Mouse (Mus musculus) gastrocnemius, postnatal 4 days (tissue): ENCODE measurements around the gene Gm10563. TPM values are rescaled to one million over a fixed set of nuclear protein-coding genes. Genes with fewer than 3 reads are reported as not detected.
"Not testable (repeated sequence)": the region's sequence is repeated elsewhere in the genome, so short reads cannot be mapped to it uniquely, and the experiment has no call there.

ENCODE experiments used
- DNase-seq, 2 experiments: peaks; one replicate each; pipeline ENCODE4 v3.0.0; 2021 to 2022; ENCODE audit warnings: low spot score in 2 of 2, mixed read lengths in 2 of 2
- total RNA-seq, 2 experiments: library from RNA; stranded (reverse); gene quantifications; 2 replicates each; pipeline ENCODE4 v1.2.3; 2021

Gene Gm10563
- total RNA-seq, 2 experiments from 2014 or later: not detected

DNA sequence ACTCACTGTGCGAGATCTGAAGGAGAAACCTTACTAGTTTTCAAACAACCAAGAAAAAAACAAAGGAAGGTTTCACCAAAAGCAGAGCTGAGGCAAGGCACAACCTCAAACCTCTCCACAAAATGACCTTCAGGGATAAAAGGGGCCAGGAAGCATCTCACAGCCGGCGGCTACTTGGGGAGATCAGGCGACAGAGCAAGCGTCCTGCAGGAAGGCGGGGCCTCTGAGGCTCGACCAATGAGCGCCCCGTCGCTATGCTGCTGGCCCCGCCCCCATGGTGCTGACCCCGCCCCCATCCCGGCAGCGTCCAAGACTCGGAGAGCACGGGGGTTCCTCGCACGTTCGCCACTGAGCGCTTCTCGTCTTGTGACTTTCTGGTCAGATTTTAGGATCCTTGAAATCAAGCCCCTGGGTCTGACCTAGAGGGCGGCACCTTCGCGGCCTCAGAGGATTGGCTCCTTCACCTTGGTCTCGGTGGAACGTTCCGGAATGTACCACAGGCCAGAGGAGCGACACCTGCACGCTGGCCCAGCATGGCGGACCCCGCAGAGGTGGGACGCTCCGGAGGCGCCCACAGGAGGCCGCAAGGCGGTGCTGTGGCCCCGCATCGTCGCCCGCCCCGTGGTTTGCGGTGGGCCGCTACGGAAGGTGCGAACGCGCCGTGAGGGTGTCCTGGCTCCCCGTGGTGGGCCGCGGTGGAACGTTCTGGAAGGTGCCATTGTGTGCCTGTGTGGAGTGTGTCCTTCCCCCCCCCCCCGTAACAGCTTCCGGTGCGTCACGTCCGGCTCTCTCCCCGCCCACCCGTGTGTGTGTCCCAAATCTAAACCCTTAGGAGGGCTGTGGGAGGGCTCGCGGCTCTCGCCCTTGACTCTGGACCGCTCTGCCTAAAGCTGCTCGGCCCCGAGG, 43.9 kb downstream of the Gm10563 start, which contains the start of gene Slc35e2:
Gene Slc35e2 (plus strand): TSS at position 326 of the 906 bp plus-strand sequence.
- DNase-seq: peak; percentile 93 to 95

DNA sequence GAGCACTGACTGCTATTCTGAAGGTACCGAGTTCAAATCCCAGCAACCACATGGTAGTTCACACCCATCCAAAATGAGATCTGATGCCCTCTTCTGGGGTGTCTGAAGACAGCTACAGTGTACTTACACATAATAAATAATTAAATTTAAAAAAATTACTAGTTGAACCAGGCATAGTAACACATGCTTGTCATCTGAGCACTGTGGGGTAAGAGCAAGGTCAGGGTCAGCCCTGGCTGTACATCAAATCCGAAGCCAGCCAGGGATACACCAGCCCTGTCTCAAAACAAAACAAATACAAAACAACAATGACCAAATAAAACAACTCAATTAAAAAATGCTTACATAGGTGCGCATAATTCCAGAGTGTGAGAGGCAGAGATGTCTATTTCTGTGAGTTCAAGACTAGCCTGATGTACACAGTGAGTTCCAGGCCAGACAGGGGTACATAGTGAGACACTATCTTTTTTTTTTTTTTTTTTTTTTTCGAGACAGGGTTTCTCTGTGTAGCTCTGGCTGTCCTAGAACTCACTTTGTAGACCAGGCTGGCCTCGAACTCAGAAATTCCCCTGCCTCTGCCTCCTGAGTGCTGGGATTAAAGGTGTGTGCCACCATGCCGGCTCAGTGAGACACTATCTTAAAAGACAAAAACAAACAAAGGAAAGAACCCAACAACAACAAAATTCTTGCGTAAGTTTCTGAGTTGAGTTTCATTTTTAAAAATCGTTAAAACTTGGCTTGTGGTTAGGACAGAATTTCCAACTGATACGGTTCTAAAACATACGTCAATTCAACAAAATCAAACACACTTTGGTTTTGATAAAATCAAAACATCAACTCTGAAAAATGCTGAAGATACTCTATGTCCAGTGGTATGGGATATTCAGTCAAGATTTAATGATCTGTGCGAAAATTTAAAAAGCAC, 45.0 kb downstream of the Gm10563 start:
- DNase-seq: no peak

DNA sequence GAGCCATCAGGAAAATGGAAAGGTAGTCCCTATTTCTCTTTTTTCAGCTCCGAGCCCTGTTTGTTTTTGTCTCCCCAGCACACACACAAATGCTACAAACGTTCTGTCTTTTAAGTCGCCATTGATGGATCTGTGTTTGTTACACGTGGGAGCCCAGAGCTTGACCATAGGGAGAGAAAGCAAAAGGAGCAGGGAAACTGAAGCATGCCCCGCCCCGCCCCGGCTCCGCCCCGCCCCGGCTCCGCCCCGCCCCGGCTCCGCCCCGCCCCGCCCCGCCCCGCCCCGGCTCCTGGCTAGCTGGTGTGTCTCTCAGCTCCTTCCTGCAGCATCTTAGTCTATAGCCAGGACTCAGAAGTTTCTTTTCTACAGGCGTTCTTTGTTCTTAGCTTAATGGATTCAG, 46.7 kb downstream of the Gm10563 start:
- DNase-seq: no peak

DNA sequence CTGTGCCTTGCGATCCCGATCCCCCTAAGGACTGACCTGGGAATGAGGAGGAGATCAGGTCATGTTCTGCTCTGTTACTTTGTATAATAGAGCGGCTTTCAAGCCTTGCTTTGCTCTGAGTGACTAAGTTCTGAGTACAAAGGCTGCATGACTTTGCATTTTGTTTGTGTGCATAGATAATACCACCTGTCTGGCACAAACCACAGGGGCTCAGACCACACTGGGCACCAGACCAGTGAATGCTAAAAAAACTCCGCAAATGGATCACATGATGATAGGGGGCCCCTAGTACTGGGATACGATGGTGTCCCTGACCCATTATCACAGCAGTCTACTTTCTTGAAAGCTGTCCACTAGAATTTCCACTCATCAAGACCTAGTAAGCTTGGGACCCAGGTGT, 48.6 kb downstream of the Gm10563 start:
- no peak for DNase-seq

DNA sequence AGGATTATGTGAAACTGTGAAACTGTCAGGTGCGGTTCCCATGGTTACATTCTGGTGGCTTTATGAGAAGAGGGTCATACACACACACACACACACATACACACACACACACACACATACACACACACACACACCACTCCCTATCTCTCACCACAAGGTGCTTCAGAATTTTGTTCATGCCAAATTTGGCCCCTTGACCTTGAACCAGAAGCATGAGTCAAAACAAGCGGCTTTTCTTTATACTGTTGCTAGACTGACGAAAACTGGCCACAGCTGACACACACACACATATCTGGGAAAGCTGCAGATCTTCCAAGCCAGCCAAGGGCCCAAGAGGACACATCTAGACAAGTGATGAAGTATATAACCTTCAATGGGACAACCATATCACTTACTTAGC, 49.4 kb downstream of the Gm10563 start:
- DNase-seq: no peak

DNA sequence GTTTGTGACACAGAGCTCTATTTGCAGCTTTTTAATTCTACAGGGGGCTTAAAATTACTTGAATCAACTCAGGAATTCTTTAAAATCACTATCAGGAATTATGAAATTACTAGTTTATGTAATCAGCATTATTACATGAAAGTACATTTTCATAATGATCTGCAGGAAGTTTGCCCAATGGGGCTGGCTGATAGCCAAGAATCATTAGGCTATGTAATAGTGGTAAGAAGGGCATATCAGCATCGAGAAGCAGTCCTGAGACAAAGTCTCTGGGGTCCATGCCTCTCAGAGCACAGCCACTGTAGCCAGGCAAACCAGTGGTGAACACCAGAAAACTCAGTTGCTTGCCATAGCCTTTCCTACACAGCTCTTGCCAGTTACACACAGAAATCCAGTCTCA, 51.4 kb downstream of the Gm10563 start:
- DNase-seq: no peak

DNA sequence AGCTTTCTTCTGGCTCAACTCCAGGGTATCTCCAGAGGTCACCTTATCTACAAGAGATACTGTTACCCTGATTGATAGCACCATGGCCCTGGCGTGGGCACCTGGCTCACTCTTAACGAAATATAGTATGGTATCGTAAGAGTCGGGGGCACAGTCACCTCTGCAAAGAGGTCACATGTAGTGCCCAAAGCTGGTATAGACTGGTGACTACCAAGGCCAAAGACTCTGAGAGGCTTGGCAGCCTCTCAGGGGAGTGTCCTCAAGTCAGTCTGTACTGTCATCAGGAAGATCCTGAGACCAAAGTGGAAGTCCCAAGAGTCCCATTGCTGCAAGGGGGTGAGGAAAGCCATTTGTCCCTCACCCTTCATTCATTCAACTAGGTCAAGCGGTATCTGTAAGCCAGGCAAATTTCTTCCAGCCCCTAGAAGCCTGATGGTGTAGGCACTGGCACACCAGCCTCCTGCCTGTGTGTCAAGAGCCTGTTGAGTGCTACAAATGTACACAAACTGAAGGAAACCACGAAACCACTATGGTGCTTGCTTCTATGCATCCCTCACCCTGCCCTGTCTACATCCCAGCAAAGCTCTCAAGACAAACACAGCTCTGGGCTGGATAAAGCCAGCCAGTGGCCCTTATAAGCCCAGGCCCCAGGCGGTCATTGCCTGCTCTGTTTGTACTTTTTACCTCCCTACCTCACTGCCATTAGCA, 54.0 kb downstream of the Gm10563 start:
- DNase-seq: no peak

DNA sequence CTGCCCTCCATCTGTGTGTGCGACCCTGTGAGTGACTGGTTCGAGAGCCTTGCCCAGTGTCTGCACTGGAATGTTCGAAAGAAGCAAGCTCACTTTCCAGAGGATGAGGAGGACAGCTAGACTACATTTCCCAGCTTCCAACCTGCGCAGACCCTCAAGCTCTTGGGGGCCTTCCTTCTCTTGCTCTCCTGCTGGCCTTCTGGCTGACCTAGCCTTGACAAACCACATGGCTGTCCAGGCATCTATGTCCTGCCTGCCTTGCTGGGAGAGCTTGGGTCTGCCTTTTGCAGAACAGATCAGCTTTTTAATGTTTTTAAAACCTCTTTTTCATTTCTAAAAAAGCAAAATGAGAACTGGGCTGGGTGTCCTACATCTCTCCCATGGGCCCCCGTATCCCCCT, 55.9 kb downstream of the Gm10563 start:
- DNase-seq: no peak

DNA sequence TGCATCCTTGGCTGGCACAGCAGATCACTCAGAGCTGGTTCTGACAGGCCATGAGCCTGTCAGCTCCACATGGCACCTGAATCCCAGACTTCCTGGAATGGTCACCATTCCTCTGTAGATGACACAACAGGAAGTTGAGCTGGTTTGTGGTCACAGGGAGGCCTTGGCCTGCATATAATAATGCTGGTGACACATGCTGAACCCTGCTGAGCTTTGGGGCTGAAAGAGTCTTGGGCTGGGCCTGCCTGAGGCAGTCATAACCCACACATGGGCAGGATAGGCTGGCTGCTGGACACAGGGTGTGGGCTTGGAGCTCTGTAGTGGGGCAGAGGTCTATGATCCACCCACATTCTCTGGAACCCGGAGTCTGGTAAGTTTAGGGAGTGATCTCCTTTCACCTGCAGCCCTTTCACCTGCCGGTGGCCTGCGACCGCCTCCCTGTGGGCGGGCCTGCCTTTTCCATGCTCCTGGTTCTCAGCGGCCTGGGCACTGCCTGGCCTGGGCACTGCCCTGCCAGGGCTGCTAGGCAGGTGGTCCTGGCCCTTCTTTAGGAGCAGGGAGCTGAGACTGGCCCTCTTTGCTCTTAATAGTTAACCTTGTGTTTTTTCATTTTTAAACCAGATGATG, 62.8 kb downstream of the Gm10563 start:
- no peak for DNase-seq

DNA sequence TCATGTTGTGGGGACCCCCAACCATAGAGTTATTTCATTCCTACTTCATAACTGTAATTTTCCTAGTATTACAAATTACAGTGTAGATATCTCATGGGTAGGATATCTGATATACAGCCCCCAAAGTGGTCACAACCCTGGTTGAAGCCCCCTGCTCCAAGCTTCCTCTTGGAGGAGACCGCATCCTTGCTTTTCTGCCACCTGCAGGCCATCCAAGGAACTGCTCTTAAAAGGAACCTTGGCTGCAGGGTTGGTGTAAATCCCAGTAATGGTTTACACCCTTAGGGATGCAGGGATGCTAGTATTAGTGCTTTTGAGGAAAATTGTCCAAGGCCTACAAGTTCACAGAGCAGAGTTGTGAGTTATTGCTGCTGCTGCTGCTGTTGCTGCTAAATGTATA, 64.8 kb downstream of the Gm10563 start:
- peak in 1 of 2 experiments; percentile 42 for DNase-seq

DNA sequence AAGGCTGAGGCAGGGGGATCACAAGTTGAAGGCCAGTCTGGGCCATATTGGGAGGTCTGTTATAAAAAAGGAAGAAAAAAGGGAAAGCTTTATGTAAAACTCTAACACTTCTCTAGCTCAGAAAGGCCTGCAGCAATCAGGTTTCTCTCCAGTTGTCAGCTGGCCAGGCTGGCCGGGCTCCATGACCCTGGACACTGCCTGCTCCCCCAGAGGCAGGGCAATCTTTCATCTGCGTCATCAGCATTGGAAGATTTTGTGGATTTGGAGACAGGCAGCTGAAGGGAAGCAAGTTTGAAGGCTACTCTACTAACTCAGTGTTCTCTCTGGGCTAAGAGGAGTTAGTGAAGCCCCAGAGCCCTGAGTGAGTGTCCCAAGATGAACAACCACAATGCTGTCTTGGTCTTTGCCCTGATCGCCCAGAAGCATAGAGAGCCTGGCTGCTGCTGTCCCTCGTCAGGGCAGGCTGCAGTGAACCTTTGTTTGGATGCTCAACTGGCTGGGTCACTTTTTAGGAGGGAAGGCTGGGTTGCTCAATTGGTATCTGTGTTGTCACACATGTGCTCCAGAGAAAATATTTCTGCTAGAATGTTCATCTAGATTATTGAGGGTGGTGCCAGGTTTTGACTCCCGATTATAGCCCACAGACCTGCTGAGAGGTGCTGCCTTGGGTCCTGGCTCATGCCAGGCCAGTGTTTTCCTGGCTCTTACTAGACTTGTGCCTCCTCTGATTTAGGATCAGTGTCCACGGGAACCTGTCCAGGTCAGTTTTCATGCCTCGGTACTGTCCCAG, 66.7 kb downstream of the Gm10563 start:
- DNase-seq: peak in 1 of 2 experiments; percentile 32

DNA sequence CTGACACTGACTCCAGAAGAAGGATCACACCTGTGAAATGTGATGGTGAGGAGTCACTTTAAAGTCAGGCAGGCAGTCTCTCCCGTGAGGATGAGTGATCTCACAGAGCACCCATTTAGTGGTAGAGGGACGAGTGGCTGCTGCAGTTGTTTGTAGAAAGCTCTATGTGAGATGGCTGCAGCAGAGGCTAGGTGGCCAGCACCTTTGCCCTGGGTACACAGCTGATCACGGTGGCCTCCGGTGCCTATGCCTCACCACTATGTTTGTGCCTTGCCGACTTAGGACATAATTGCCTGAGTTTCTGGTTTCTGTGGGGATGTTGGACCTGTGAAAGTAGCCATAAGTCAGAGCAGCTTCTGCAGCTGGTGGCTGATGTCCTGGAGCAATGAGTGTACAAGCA, 67.5 kb downstream of the Gm10563 start:
- DNase-seq: no peak

DNA sequence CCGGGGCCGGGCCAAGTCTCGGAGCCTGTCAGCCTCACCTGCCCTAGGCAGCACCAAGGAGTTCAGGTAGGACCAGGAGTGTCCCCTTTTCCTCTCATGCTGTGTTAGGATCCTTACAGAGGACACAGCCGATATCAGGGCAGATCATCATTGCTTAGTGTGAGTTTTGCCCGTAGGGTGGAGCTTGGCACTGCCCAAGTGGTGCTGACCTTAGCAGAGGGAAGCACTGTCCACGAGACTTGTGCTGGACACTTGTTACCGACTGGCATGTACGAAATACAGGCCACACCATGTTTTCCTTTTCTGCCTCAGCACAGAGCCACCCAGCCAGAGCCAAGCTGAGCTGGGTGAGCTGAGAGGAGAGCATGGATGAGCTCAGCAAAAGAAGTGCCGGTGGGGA, 68.1 kb downstream of the Gm10563 start:
- no peak for DNase-seq

DNA sequence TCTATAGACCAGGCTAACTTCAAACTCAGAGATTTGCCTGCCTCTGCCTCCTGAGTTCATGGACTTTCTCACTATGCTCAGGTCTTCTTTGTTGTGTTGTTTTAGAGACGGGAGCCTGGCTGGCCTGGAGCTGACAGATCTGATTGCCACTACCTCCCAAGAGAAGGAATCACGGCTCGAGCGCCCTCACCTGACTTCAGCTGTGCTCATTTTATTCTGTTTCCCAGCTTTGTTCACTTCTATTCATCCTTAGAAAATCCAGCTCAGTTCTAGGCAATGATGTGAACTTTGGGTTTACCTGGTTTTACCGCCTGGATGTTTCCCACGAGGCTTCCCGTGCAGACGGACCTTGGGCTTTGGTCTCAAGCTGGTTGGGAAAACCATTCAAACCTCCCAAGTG, 69.7 kb downstream of the Gm10563 start:
- no peak for DNase-seq

DNA sequence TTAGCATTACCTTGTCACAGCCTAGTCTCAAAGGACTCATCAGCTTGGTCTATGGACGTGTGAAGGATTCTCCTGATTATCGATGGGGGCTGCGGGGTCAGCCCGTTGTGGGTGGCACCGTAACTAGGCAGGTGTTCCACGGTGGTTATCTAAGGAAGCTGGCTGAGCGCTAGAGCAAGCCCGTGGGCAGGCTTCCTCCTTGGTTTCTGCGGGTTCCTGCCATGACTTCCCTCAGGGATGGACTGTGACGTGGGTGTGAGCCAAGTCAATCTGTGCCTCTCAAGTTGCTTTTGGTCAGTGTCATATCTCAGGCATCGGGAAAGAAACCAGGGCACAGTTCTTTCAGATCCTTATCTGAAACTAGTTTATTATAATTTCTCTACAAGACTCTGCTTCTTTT, 70.3 kb downstream of the Gm10563 start:
- DNase-seq: no peak

DNA sequence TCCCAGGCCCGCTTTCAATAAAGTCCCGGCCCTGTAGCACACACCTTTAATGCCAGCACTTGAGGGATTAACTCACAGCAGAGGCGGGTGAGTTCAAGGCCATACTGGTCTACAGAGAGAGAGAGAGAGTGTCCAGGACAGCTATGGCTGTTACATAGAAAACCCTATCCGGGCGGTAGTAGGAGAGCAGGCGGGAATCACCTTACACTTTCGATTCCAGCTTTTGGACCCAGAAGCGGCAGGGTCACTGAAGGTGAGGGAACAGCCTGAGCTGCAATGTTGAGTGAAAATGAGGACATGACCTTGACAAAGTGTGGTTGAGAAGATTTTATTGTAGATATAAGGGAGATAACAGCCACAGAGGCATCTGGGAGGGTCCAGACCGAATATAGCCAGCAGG, 71.3 kb downstream of the Gm10563 start:
- no peak for DNase-seq

DNA sequence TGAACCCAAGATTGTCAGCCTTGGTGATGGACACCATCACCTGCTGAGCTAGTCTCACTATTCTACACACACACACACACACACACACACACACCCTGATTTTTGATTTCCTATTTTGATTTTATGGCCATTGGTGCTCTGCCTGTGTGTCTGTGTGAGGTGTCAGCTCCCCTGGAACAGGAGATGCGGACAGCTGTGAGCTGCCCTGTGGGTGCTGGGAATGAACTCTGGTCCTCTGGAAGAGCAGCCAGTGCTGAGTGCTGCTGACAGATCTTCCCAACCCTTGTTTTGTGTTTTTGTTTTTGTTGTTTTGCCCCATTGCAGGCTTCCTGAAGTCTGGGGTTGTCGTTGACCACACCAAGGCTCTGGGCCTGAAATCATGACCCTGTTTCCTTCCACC, 72.1 kb downstream of the Gm10563 start:
- no peak for DNase-seq

DNA sequence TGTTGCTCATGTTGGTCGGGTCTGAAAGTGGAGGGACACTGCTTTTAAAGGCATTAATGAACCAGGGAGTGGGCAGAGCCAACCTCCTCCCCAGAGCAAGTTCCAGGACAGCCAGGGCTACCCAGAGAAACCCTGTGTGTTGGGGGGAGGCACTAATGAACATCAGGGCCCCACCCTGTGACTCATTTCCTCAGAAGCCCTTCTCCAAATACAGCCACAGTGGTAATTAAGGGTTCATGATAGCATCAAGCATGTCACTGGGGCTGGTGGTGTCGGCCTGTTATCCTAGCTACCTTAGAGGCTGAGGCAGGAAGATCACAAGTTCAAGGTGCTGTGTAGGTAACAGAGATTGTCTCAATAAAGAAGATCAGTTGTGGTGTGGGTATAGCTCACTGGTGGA, 73.8 kb downstream of the Gm10563 start:
- no peak for DNase-seq

DNA sequence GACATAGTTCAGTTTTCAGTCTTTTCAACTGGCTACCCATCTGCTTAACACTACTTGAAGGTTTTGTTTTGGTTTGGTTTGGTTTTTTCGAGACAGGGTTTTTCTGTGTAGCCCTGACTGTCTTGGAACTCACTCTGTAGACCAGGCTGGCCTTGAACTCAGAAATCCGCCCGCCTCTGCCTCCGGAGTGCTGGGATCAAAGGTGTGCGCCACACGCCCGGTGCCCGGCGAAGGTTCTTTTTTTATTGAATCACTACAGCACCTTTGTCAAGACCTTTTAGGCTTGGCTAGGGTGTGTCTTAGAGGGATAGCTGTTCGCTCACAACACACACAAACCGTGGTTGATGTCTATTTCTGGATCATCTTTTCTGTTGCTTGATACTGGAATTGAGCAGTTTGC, 74.9 kb downstream of the Gm10563 start:
- DNase-seq: not testable (repeated sequence)

DNA sequence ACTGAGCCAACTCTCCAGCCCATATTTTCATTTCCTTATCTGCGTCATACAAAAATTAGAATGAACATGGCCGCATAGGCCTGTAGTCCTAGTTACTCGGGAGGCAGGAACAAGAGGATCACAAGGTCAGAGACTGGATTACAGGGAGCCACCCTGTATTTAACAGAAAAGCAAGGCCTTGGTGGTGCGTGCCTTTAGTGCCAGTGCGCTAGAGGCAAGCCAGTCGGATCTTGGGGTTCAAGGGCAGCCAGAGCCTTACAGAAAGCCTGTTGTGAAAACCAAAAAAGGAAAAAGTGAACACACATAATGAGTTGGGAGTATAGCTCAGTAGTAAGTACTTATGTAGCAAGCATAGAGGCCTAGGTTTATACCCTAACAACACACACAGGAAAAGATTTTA, 75.4 kb downstream of the Gm10563 start:
- DNase-seq: no peak
